Mouse (Mus musculus): ENCODE measurements around the gene Med4. TPM values are rescaled to one million over a fixed set of nuclear protein-coding genes. Genes with fewer than 3 reads are reported as not detected.
A peak's percentile ranks its signal among the peaks of the same experiment; 100 is the strongest.
"Not testable (repeated sequence)": the region's sequence is repeated elsewhere in the genome, so short reads cannot be mapped to it uniquely, and the experiment has no call there.

Med4 gene
- polyA plus RNA-seq, 1 experiment from 2014 or later, result 94.1 TPM

DNA sequence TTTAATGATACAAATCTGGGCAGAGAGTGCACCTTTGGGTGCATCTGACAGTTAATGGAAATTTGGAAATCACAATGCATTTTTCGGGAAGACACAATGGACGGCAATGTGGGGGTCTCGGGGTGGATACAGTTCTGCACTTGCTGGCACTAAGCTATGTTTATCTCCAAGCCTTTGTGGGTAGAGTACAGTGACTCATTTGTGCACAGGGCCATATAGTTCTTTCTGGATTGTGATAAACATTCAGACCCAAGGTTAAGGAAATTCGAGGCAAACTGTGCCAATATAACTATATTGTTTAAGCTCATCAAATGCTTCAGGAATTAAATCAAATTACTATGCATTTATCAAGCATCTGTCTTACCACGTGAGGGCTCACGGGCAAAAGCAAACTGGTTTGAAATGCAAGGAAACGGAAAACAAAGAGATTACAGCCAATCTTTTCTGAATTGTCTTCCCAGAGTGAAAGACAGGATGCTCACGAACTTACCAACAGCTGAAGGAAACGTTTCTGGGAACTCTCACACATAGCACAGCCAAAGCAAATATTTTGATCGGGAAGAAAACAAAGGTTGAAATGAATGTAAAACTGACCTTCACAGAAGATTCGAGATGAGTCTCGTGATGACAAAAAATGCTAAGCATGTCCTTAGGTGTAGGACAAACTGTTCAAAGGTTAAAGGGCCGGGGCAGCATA lies 6.4 kb upstream of the Med4 start:
- no peak overlapping the region for H3K9ac ChIP-seq
- no peak overlapping the region for H3K4me2 ChIP-seq
- ATAC-seq (ENCODE audit: borderline replicate concordance, extremely low read depth, low FRiP score, low TSS enrichment), result no peak

DNA sequence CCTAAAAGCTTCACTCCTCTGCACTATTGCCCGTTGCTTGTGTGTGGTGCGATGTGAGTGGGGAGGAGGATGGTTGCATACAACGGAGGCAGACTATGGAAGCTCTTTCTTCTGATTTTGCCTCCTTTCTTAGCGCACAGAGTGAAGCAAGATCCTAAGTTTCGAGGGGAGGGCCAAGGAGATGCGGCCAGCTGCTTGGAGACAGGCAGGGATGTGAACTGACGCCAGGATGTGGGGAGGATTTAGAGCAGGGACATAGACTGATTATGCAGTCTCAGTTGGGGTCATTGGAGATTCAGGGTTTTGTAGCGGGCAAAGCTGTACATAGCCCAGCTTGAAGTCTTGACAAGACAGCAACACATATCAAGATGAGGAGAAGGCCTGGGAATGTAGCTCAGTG lies 3.5 kb upstream of the Med4 start:
- H3K9ac ChIP-seq, result no peak overlapping the region
- no peak overlapping the region for H3K27ac ChIP-seq
- H3K9me3 ChIP-seq, result no peaks in the 10 kb centered on the region
- H3K4me3 ChIP-seq, result no peak overlapping the region
- H3K36me3 ChIP-seq, result no peaks in the 10 kb centered on the region
- no peaks in the 10 kb centered on the region for H3K27me3 ChIP-seq
- no peak overlapping the region for H3K4me2 ChIP-seq
- ATAC-seq (ENCODE audit: borderline replicate concordance, extremely low read depth, low FRiP score, low TSS enrichment), result no peak
- H3K4me1 ChIP-seq, result peaks cover 35% of the 10 kb centered on the region
- 59% methylated on average over 8 of the region's 8 CpGs for whole genome bisulfite sequencing

More for the DNA sequence above, 6.4 kb upstream of the Med4 start:
- H3K27ac ChIP-seq, result peak overlapping the region; percentile 61
- no peak overlapping the region for H3K4me3 ChIP-seq
- H3K9me3 ChIP-seq, result no peaks in the 10 kb centered on the region
- H3K4me1 ChIP-seq, result peaks cover 26% of the 10 kb centered on the region
- no peaks in the 10 kb centered on the region for H3K36me3 ChIP-seq
- H3K27me3 ChIP-seq, result no peaks in the 10 kb centered on the region
- 49% methylated on average over 13 of the region's 13 CpGs for WGBS

DNA sequence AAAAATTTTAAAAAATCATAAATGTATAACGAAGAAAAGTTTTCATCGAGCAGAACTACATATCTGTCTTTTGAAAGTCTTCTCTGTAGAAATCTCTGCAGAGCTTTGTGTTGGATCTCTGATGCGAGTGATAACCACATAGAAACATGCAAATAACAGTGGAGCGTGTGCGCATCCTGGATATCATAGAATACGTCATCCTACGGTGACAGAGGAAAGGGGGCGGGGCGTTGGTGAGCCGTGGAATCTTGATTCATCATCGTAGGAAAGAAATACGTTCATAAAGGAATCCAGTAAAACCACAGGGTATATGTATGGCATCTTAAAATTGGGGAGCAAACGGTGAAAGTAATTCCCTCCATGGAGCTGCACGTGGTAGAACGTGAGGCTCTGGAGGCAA lies 2.6 kb upstream of the Med4 start:
- no peaks in the 10 kb centered on the region for H3K27me3 ChIP-seq
- no peak overlapping the region for H3K4me3 ChIP-seq
- H3K36me3 ChIP-seq, result peaks cover 5% of the 10 kb centered on the region
- no peak for ATAC-seq (ENCODE audit: borderline replicate concordance, extremely low read depth, low FRiP score, low TSS enrichment)
- WGBS, result 68% methylated on average over 15 of the region's 15 CpGs
- no peak overlapping the region for H3K9ac ChIP-seq
- no peaks in the 10 kb centered on the region for H3K9me3 ChIP-seq
- H3K4me2 ChIP-seq, result peak overlapping the region; percentile 41
- peaks cover 26% of the 10 kb centered on the region for H3K4me1 ChIP-seq
- H3K27ac ChIP-seq, result no peak overlapping the region

DNA sequence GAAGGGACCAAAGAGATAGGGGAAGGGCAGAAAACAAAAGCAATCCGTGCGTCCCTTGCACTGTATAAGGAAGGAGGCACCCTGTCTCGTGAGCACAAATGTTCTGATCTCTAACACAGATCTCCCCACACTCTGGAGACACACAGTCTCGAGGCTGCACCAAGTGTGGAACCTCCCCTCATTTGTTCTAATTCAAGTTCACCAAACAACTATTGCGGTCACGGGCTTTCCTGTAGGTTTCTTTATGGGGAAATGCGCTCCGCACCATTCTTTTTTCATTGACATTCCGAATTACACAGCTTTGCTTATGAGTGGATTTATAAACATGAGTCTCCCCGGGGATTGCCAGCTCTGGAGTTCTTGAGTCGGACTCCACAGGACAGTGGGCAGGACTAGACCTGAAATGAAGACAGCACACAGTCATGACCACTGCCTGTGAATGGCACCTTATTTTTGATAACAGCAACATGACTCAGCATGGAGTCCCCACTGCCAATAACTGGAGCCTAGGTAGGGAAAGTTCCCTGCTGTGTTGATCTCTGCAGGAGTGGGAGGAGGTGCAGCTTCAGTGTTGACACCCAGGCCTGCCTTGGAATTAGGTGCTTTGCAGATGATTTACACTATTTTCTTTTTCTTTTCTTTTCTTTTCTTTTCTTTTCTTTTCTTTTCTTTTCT lies 2.0 kb upstream of the Med4 start:
- H3K4me1 ChIP-seq, result peaks cover 20% of the 10 kb centered on the region
- H3K9me3 ChIP-seq, result no peaks in the 10 kb centered on the region
- WGBS, result 35% methylated on average over 11 of the region's 11 CpGs
- H3K27ac ChIP-seq, result peak overlapping the region; percentile 44; the same call in 1 of the 2 replicates
- peak overlapping the region; percentile 41 for H3K4me2 ChIP-seq
- no peak for ATAC-seq (ENCODE audit: borderline replicate concordance, extremely low read depth, low FRiP score, low TSS enrichment)
- peaks cover 5% of the 10 kb centered on the region for H3K36me3 ChIP-seq
- no peak overlapping the region for H3K9ac ChIP-seq
- no peaks in the 10 kb centered on the region for H3K27me3 ChIP-seq
- H3K4me3 ChIP-seq, result no peak overlapping the region

DNA sequence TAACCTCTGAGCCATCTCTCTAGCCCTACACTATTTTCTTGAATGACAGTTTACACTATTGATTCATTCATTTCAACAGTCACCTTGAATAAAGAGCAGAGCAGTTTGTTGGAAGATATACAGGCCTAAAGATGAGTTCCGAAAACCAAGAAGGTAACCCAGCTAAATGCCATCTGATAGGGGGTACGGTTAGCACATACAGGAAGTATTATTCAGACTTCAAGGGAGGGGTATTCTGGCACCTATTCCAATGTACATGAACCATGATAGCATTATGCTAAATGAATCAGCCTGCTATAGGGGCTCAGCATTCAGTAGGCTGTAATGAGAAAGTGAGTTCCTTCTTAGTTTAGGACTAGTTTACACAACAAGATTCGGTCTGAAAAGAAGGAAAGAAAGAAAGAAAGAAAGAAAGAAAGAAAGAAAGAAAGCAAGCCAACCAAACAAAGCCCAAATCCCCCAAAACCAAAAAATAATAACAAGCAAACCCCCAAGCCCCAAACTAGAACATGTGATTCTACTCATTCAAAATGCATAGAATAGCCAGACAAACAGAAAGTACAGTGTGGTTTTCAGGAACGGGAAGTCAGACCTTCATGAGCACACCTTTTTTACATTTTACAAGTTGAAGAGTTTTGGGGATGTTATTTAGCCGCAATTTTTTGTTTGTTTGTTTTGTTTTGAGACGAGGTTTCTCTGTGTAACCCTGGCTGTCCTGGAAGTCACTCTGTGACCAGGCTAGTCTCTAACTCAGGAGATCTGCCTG lies 1.0 kb upstream of the Med4 start:
- peaks cover 14% of the 10 kb centered on the region for H3K4me1 ChIP-seq
- H3K27ac ChIP-seq, result no peak overlapping the region
- no peaks in the 10 kb centered on the region for H3K9me3 ChIP-seq
- no peaks in the 10 kb centered on the region for H3K27me3 ChIP-seq
- H3K9ac ChIP-seq, result no peak overlapping the region
- WGBS, result 87% methylated on average over 6 of the region's 6 CpGs
- peaks cover 5% of the 10 kb centered on the region for H3K36me3 ChIP-seq
- no peak overlapping the region for H3K4me3 ChIP-seq
- H3K4me2 ChIP-seq, result no peak overlapping the region
- no peak for ATAC-seq (ENCODE audit: borderline replicate concordance, extremely low read depth, low FRiP score, low TSS enrichment)

DNA sequence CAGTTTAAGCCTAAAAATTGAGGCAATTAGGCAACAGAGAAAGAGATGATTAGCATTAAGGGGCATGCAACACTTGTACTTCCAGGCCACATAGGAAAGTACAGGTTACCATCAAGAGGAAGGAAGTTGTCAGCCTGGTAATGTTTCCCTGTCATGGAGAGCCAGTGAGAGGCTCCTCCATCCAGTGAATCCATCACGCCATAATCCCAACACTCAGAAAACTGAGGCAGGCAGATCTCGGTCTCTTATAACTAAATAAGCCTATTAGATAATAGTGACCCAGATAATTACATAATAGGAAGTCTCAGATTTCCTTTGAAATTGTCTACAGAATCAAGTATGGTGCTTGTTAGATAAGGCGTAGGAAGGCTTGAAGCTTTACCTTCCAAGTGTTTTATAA lies 14.3 kb downstream of the Med4 start:
- Histone ChIP-seq H3K9me3 (no peaks in the 10 kb centered on the region), H3K36me3 (no peaks in the 10 kb centered on the region), H3K4me1 (0 out of 2 replicates have a peak, but pooled peaks cover 6% of the 10 kb centered on the region), H3K4me2 (peak overlapping the region; percentile 51; the same call in 1 of the 2 replicates), H3K4me3 (no peak overlapping the region), H3K27ac (no peak overlapping the region), H3K27me3 (no peaks in the 10 kb centered on the region), H3K9ac (no peak overlapping the region)
- 69% methylated on average over 3 of the region's 3 CpGs for WGBS
- no peak for ATAC-seq (ENCODE audit: borderline replicate concordance, extremely low read depth, low FRiP score, low TSS enrichment)

DNA sequence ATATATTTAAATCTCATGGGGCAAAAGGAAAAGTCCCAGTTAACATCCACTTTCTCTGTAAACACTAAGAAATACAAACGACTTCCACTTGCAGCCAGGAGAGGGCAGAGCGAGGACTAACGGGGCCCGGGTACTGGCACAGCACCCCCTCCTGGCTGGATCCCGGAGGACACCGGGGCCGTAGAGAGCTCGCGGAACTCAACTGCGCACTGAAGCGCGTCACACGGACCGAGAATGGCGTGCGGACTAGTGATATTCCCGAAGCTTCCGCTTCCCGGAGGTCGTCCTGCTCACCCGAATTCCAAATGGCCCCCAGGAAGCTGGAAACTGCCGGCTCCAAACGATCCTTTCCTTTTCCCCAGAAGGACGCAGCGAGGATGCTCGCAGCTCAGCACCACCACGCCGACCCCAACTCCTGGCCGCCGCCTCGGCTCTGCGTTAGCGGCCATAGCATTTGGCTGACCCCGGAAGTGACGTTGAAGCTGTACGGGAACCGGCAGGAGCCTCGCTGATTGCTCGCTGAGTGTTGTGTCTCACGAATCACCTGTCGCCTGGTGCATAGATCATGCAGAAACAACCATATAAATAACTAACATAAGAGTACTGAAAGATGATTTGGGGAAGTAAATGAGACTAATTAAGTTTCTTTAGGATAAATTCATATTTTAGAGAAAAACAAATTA lies 15.1 kb downstream of the Med4 start, which contains the start of gene Sucla2:
TSS of gene Sucla2 (plus strand) at position 554 of the 683 bp plus-strand sequence.
- Histone ChIP-seq H3K27ac (peak within 1 kb of the TSS; percentile 87), H3K27me3 (no peaks in the 10 kb centered on the region), H3K9me3 (no peaks in the 10 kb centered on the region), H3K4me1 (0 out of 2 replicates have a peak, but pooled peaks cover 6% of the 10 kb centered on the region), H3K9ac (peak within 1 kb of the TSS; percentile 54), H3K4me3 (peak within 1 kb of the TSS; percentile 54), H3K4me2 (peak within 1 kb of the TSS; percentile 51), H3K36me3 (no peaks in the 10 kb centered on the region)
- ATAC-seq (ENCODE audit: borderline replicate concordance, extremely low read depth, low FRiP score, low TSS enrichment), result peak; percentile 100
- under 1% methylated on average over 41 of the region's 41 CpGs for WGBS

DNA sequence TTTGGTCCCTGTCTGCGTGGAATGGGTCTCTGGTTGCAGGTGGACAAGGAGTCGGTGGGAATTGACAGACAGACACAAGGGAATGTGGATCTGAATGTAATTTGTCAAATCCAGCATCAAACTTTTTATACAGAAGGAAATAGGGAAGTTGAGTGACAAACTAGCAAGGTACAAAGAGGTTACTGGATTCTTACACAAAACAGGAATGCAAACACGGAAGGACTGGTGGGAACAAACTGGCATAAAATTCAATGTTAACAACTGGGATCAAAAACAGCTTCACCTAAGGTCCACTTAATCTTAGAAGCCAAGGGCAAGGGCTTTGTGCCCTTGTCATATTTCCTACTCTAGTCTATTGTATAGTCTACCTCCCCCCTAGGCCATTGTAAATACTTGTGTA lies 18.8 kb downstream of the Med4 start:
- H3K27ac ChIP-seq; H3K36me3 ChIP-seq; H3K4me3 ChIP-seq; H3K4me2 ChIP-seq; H3K27me3 ChIP-seq; ATAC-seq (ENCODE audit: borderline replicate concordance, extremely low read depth, low FRiP score, low TSS enrichment); H3K4me1 ChIP-seq; H3K9ac ChIP-seq; H3K9me3 ChIP-seq: not testable (repeated sequence)
- WGBS, result 78% methylated on average over 3 of the region's 3 CpGs

DNA sequence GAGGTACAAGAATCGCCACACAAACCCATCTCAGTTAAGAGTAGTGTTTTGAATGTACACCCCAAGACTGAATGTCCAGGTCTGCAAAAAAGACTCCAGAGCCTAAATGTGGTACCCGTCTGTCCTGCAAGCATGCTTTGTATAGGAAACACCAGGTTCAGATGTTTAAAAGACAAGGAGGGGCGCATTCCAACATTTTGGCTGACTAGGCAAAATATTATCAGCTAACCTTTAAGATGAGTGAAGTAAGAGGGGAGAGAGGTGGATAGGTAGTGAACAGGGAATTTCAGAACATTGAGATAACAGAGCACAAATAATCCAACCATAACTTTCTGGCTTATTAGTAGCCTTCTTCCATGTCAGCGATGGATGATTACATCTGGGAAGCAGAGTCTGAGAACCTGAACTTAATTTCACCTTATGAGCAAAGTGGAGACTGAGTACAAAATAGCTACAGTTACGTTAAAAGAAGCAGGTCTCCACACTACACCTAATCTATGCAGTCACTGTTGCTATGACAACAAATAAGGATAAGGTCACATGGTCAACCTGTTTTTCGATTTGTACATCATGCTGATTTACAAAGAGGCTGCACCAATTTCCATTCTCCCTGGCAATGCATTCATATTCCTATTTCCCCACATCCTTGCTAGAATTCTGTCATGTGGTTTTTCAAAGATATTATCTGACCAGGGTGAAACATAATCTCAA lies 24.1 kb downstream of the Med4 start:
- no peak overlapping the region for H3K4me3 ChIP-seq
- H3K4me1 ChIP-seq, result no peaks in the 10 kb centered on the region
- H3K4me2 ChIP-seq, result no peak overlapping the region
- no peaks in the 10 kb centered on the region for H3K27me3 ChIP-seq
- H3K36me3 ChIP-seq, result no peaks in the 10 kb centered on the region
- no peak overlapping the region for H3K27ac ChIP-seq
- no peak for ATAC-seq (ENCODE audit: borderline replicate concordance, extremely low read depth, low FRiP score, low TSS enrichment)
- H3K9ac ChIP-seq, result no peak overlapping the region
- 60% methylated on average over 6 of the region's 6 CpGs for WGBS
- H3K9me3 ChIP-seq, result no peaks in the 10 kb centered on the region

DNA sequence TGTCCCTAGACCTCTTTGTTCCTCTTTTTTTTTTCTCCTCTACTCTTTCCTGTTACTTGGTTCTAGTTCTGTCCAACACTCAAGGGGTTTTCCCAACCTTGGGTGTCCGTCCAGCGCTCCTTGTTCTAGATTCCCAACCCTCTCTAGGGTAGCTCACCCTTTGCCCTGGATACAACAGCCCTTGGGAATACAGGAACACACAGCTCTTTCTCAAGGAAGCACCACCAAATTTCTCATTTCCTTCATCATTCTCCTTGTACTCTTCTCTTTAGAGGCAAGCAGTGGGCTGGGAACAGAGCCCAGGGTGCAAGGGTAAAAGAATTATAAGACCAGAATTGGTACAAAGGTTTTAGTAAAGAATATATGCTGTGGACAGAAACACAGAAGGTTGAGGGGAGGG lies 25.8 kb downstream of the Med4 start:
- H3K27ac ChIP-seq, result no peak overlapping the region
- no peak overlapping the region for H3K4me3 ChIP-seq
- ATAC-seq (ENCODE audit: borderline replicate concordance, extremely low read depth, low FRiP score, low TSS enrichment), result no peak
- no peak overlapping the region for H3K9ac ChIP-seq
- no peaks in the 10 kb centered on the region for H3K9me3 ChIP-seq
- H3K4me2 ChIP-seq, result no peak overlapping the region
- no peaks in the 10 kb centered on the region for H3K27me3 ChIP-seq
- WGBS, result 81% methylated on average over 2 of the region's 2 CpGs
- no peaks in the 10 kb centered on the region for H3K36me3 ChIP-seq
- H3K4me1 ChIP-seq, result no peaks in the 10 kb centered on the region

DNA sequence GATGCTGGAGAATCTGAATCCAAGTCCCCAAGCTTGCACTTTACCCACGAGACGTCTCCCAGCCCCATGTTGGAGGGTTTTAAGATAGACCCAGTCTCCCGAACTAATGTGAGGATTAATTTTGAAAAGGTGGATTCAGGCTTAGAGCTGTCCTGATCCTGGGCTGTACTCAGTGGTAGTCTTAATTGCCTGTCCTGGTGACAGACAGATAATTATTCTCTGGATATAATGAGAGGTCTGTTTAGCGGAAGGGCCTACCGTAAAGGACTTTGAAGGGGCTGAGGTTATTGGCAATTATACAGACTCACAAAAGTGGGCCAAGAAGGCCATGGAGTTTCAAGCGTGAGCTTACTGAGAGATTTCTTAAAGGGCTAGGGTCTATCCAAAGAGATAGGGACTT lies 34.0 kb downstream of the Med4 start:
- H3K27ac ChIP-seq, result no peak overlapping the region
- no peak overlapping the region for H3K4me3 ChIP-seq
- H3K4me1 ChIP-seq, result no peaks in the 10 kb centered on the region
- H3K27me3 ChIP-seq, result no peaks in the 10 kb centered on the region
- ATAC-seq (ENCODE audit: borderline replicate concordance, extremely low read depth, low FRiP score, low TSS enrichment), result no peak
- 69% methylated on average over 6 of the region's 6 CpGs for WGBS
- H3K9me3 ChIP-seq, result no peaks in the 10 kb centered on the region
- H3K9ac ChIP-seq, result no peak overlapping the region
- no peak overlapping the region for H3K4me2 ChIP-seq
- H3K36me3 ChIP-seq, result no peaks in the 10 kb centered on the region

All from lung, embryonic 15.5 days (tissue).